Mouse (Mus musculus) lung, embryonic 16.5 days (tissue): ENCODE results near the gene D130043K22Rik. TPM values are rescaled to one million over a fixed set of nuclear protein-coding genes. Genes with fewer than 3 reads are reported as not detected.
A peak's percentile ranks its signal among the peaks of the same experiment; 100 is the strongest.

ENCODE experiments used
- ATAC-seq: fragments of 200-750 bp; cut with Nextera tagmentation; 2 replicates; pipeline ENCODE4 v1.8.0; 2017; ENCODE audit warnings: low read depth, mild to moderate bottlenecking, moderate library complexity
- H3K27ac ChIP-seq: fragments of 300-500 bp; sonication (generic); 2 replicates; pipeline ENCODE4 v1.5.1; 2014; ENCODE audit warnings: mild to moderate bottlenecking, control low read depth, low read length
- H3K27me3 ChIP-seq: fragments of 300-500 bp; sonication (generic); 2 replicates; pipeline ENCODE4 v1.6.1; 2014; ENCODE audit warnings: low read depth, low read length, mixed read lengths; ENCODE audit not compliant: control insufficient read depth, insufficient read depth
- H3K36me3 ChIP-seq: fragments of 300-500 bp; sonication (generic); 2 replicates; pipeline ENCODE4 v1.6.1; 2014; ENCODE audit warnings: low read length; ENCODE audit not compliant: control insufficient read depth, insufficient read depth
- H3K4me1 ChIP-seq: fragments of 300-500 bp; sonication (generic); replicated peaks from 2 replicates; pipeline ENCODE4 v1.6.1; 2014; ENCODE audit warnings: low read length, mixed read lengths; ENCODE audit not compliant: control insufficient read depth, insufficient read depth
- H3K4me2 ChIP-seq: fragments of 300-500 bp; sonication (generic); 2 replicates; pipeline ENCODE4 v1.6.1; 2014; ENCODE audit warnings: low read depth, low read length, control low read depth
- H3K4me3 ChIP-seq: fragments of 300-500 bp; sonication (generic); 2 replicates; pipeline ENCODE4 v1.5.1; 2014; ENCODE audit warnings: mild to moderate bottlenecking, low read length, control low read depth
- H3K9ac ChIP-seq: fragments of 300-500 bp; sonication (generic); 2 replicates; pipeline ENCODE4 v1.6.1; 2014; ENCODE audit warnings: low read length, control low read depth
- H3K9me3 ChIP-seq: fragments of 300-500 bp; sonication (generic); 2 replicates; pipeline ENCODE4 v1.6.1; 2016; ENCODE audit warnings: low read length; ENCODE audit not compliant: control insufficient read depth
- WGBS: fragments of 180-500 bp; shearing (Covaris S2); extraction: QIAGEN DNeasy Blood & Tissue Kit; methylation state at CpG from one replicate; pipeline ENCODE4 v1.1.7; 2014; 5-methylcytosine and 5-hydroxymethylcytosine counted together
- polyA plus RNA-seq: library from polyadenylated mRNA; unstranded; fragments of >200 nt; fragmentation: Nextera tagmentation; extraction: Ambion mirVana; gene quantifications from 2 replicates; pipeline ENCODE4 v1.2.1, GENCODE M21; 2015

The D130043K22Rik gene
- polyA plus RNA-seq, 1 experiment from 2014 or later = 0.20 TPM

DNA sequence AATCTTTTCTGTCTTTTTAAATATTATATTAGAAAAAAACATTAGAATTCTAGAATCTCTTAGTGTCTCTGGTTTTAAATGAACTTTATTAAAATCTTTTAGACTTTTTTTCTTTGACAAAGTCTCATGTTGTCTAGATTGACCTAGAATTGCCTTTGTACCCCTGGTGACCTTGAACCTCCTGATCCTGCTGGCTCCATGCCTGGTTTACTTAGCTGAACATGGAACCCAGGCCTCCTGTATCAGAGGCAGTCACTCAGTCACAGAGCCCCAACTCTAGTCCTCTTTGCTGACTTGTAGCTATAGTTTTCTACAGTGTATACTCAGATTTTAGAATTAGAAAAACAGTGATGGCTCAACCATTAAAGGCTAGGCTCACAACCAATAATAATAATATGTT lies 38.9 kb upstream of the D130043K22Rik start:
- no peak overlapping the region for H3K27ac ChIP-seq
- no peak overlapping the region for H3K4me2 ChIP-seq
- ATAC-seq = no peak
- peaks cover 41% of the 10 kb centered on the region for H3K36me3 ChIP-seq
- no peak overlapping the region for H3K4me3 ChIP-seq
- H3K9ac ChIP-seq = no peak overlapping the region
- H3K27me3 ChIP-seq = no peaks in the 10 kb centered on the region
- peaks cover 6% of the 10 kb centered on the region for H3K4me1 ChIP-seq
- no peaks in the 10 kb centered on the region for H3K9me3 ChIP-seq

DNA sequence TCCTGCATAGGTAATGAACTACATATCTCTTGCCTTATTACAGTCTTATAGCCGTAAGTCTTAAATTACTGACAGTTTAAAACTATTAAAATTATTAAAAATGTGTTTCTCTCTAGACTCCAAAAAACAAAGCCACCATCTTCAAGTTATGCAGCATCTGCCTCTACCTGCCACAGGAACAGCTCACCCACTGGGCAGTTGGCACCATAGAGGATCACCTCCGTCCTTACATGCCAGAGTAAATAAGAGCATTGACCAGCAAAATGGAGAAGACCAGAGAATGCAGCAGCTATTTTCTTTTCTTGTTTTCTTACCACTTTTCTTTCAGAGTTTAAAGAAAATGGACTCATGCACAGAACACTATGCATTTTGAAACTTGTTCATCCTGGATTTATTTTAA lies 32.4 kb upstream of the D130043K22Rik start:
- H3K4me1 ChIP-seq = no peaks in the 10 kb centered on the region
- peaks cover 42% of the 10 kb centered on the region for H3K36me3 ChIP-seq
- H3K4me2 ChIP-seq = no peak overlapping the region
- no peaks in the 10 kb centered on the region for H3K27me3 ChIP-seq
- H3K27ac ChIP-seq = no peak overlapping the region
- 93% methylated on average over 2 of the region's 2 CpGs for WGBS
- no peak overlapping the region for H3K9ac ChIP-seq
- H3K4me3 ChIP-seq = no peak overlapping the region
- no peaks in the 10 kb centered on the region for H3K9me3 ChIP-seq
- no peak for ATAC-seq

DNA sequence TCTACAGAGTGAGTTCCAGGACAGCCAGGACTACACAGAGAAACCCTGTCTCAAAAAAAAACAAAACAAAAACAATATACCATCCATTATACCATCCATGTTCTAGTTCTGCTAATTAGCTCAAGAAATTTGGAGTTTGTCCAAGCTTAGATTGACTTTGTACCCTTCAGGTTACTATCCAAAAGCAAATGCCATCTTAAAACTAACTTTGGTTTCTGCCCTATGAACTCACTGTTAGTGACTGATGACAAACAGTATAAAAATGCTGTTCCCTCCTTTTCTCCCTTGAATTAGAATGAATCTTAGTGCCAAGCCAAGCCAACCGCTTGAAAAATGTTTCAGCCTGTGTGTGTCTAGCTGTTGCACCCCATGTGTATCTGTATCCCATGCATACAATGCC lies 30.3 kb upstream of the D130043K22Rik start:
- no peaks in the 10 kb centered on the region for H3K9me3 ChIP-seq
- WGBS = 85% methylated on average over 1 of the region's 1 CpGs
- H3K9ac ChIP-seq = no peak overlapping the region
- peaks cover 31% of the 10 kb centered on the region for H3K36me3 ChIP-seq
- H3K27ac ChIP-seq = no peak overlapping the region
- no peaks in the 10 kb centered on the region for H3K27me3 ChIP-seq
- H3K4me1 ChIP-seq = no peaks in the 10 kb centered on the region
- H3K4me2 ChIP-seq = no peak overlapping the region
- H3K4me3 ChIP-seq = no peak overlapping the region
- no peak for ATAC-seq

DNA sequence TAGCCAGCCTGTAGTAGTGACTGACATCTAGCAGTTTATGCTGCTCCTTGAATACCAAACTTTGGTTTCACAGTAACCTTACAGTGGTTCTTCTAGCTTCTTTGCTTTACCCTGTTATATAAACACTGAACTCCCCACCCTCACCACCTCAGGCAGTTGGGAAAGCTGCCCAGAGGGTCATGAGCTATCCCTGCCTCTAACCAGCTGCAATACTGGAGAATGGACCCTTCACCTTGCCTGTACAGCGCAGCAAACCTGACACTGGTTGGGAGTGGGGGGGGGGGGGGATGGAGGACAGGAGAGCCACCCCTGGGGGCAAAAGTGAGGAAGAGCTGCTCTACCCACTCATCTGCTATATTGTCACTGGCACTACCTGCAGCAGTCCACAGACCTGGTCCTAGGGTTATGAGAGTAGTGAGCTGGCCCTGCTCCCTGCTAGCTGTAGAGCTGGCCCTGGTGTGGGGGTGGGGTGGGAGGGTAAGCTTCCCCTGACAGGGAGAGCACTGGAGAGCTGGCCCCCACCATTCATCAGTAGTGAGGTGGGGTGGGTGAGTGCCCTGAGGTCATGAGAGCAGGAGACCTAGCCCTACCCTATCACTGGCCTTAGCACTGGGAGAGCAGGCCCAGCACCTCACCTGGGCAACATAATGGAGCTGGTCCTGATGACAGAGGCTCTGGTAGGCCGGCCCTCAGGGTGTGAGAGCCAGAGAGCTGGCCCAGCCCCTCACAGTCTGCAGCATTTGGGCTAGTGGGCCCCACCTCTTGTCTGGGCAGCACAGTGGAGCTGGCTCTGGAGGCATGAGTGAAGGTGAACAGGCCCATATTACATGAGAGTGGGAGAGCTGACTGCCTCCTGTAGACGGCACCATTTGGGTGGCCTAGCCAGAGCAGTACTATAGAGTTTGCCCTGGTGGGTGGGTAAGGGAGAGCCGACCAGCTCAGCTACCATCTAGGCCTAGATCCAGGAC lies 28.5 kb upstream of the D130043K22Rik start:
- Histone ChIP-seq H3K4me3 (no peak overlapping the region), H3K4me2 (no peak overlapping the region), H3K9ac (no peak overlapping the region), H3K27me3 (no peaks in the 10 kb centered on the region), H3K36me3 (peaks cover 19% of the 10 kb centered on the region), H3K4me1 (no peaks in the 10 kb centered on the region), H3K9me3 (no peaks in the 10 kb centered on the region), H3K27ac (no peak overlapping the region)
- 57% methylated on average over 4 of the region's 4 CpGs for WGBS
- ATAC-seq = peak; percentile 71

DNA sequence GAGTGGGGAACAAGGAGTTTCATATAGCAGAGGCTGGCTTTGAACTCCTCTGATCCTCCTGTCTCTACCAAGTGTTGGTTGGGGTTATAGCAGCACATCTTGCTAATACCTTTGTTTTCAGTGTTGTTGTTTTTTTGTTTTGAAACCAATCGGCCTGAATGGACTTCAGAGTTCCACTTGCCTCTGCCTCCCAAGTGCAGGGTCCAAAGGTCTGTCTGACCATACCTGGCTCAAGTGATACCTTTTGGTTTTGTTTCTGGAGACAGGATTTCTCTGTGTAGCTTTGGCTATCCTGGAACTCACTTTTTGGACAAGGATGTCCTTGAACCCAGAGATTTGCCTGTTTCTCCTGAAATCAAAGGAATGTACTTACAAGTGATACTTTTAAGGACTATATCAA lies 25.0 kb upstream of the D130043K22Rik start:
- peaks cover 5% of the 10 kb centered on the region; the same call in 1 of the 2 replicates for H3K36me3 ChIP-seq
- no peaks in the 10 kb centered on the region for H3K27me3 ChIP-seq
- H3K4me2 ChIP-seq = no peak overlapping the region
- H3K4me3 ChIP-seq = no peak overlapping the region
- H3K27ac ChIP-seq = no peak overlapping the region
- no peaks in the 10 kb centered on the region for H3K4me1 ChIP-seq
- H3K9me3 ChIP-seq = no peaks in the 10 kb centered on the region
- no peak for ATAC-seq
- 71% methylated on average over 1 of the region's 1 CpGs for WGBS
- H3K9ac ChIP-seq = no peak overlapping the region

DNA sequence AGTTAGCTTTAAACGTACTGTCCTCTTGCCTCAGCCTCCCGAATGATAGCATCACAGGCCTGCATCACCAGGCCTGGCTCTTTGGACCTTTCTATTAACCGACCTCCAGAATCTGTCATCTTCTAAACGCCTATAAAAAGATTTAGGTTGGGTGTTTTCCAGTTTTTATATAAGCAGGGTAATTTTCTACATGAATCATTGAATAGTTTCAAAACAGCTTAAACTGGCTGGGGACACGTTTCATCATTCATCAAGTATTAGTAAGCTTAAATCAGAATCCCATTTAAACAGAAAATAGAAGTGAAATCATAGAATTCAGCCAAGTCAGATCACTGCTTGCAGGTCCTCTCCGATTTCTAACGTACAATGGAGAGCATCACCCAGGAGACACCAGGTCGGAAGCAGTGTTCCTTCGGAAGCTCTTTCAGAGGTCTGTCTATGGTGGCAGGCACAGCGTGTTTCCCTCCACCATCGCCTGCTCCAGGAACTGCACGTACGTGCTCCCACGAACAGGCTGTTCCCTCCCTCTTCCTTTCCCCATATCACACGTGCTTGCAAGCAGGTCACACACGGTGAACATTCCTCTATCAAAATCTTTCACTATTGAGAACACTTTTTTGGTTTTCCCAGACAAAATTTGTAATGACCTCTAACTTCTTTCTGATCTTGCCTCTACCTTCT lies 22.1 kb upstream of the D130043K22Rik start:
- no peak overlapping the region for H3K4me3 ChIP-seq

DNA sequence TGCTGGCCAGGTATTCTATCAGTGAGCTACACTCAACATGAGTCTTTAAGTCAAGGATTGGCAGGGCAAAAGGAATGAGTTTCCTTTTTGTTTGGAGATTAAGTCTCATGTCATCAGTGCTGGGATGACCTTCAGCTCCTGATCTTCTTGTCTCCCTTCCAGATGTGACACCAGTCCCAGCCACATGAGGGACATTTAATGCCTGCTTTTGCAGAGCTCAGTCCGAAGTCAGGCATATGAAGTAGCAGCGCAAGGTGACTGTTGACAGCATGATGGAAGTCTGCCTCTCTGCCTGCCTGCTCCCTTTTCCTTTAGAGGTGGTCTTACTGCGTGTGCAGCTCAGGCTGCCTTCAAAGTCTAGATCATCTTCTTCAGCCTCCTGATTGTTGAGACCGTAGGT lies 20.3 kb upstream of the D130043K22Rik start:
- no peak for ATAC-seq
- H3K4me1 ChIP-seq = no peaks in the 10 kb centered on the region
- 89% methylated on average over 4 of the region's 4 CpGs for WGBS
- H3K4me3 ChIP-seq = no peak overlapping the region
- H3K4me2 ChIP-seq = no peak overlapping the region
- H3K9ac ChIP-seq = no peak overlapping the region
- H3K27me3 ChIP-seq = no peaks in the 10 kb centered on the region
- no peaks in the 10 kb centered on the region for H3K9me3 ChIP-seq
- peaks cover 2% of the 10 kb centered on the region; the same call in 1 of the 2 replicates for H3K36me3 ChIP-seq
- no peak overlapping the region for H3K27ac ChIP-seq

More for the DNA sequence above, 22.1 kb upstream of the D130043K22Rik start:
- Histone ChIP-seq H3K36me3 (peaks cover 5% of the 10 kb centered on the region; the same call in 1 of the 2 replicates), H3K9me3 (no peaks in the 10 kb centered on the region), H3K4me2 (no peak overlapping the region), H3K27me3 (no peaks in the 10 kb centered on the region), H3K9ac (no peak overlapping the region), H3K4me1 (no peaks in the 10 kb centered on the region), H3K27ac (no peak overlapping the region)
- WGBS = 80% methylated on average over 16 of the region's 16 CpGs
- ATAC-seq = no peak

DNA sequence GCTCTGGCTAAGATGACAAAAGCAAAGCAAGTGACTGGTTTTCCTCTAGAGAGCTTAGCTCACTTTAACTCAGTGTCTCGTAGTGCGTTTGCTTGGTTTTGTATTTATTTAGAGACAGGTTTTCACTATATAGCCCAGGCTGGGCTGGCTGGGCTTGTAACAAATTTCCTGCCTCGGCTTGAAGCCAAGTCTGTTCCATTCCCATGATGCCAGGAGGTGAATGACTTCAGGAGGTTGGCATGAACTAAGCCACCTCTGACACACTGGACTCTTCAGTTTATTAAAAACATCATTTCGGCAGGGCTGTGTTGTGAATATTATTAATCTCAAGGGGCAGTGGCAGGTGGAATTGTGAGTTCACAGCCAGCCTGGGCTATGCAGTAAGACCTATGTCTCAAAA lies 19.3 kb upstream of the D130043K22Rik start:
- Histone ChIP-seq H3K4me2 (no peak overlapping the region), H3K27ac (no peak overlapping the region)

DNA sequence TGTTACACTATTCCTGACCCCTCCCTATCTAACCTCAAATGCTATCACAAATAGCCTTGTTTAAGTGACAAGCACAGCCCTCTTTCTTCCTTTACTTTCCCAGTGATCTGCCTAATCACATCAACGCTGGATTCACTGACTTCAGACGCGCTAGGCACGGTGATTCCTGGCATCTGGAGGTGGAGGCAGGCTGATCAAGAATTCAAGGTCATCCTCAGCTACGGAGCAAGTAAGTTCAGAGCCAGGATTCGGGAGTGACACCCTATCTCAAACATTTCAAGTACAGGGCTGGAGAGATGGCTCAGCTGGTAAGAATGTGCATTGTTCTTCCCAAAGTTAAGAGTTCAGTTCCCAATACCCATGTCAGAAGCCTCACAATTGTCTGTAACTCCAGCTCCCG lies 18.8 kb upstream of the D130043K22Rik start:
- no peak overlapping the region for H3K27ac ChIP-seq
- 68% methylated on average over 7 of the region's 7 CpGs for WGBS
- no peaks in the 10 kb centered on the region for H3K9me3 ChIP-seq
- H3K4me1 ChIP-seq = no peaks in the 10 kb centered on the region
- no peak overlapping the region for H3K9ac ChIP-seq
- H3K4me2 ChIP-seq = no peak overlapping the region
- no peak overlapping the region for H3K4me3 ChIP-seq
- no peaks in the 10 kb centered on the region for H3K27me3 ChIP-seq
- no peaks in the 10 kb centered on the region for H3K36me3 ChIP-seq
- no peak for ATAC-seq

More for the DNA sequence above, 19.3 kb upstream of the D130043K22Rik start:
- no peaks in the 10 kb centered on the region for H3K36me3 ChIP-seq
- H3K4me1 ChIP-seq = no peaks in the 10 kb centered on the region
- H3K9me3 ChIP-seq = no peaks in the 10 kb centered on the region
- H3K4me3 ChIP-seq = no peak overlapping the region
- no peaks in the 10 kb centered on the region for H3K27me3 ChIP-seq
- no peak overlapping the region for H3K9ac ChIP-seq
- WGBS = 65% methylated on average over 4 of the region's 4 CpGs
- ATAC-seq = no peak
